Mouse (Mus musculus): ENCODE results near the gene Col6a4. TPM values are rescaled to one million over a fixed set of nuclear protein-coding genes. Genes with fewer than 3 reads are reported as not detected.

The Col6a4 gene
- 0.04 TPM in 1 of 2 replicates, not detected in the other for polyA plus RNA-seq (2016; fragmentation: Nextera tagmentation; extraction: Ambion mirVana)

- Histone ChIP-seq H3K4me3 (no peak within 1 kb of the TSS), H3K4me2 (no peak within 1 kb of the TSS), H3K36me3 (no peaks in the 10 kb centered on the region), H3K4me1 (replicated peaks) (no peaks in the 10 kb centered on the region), H3K27ac (ENCODE audit: poor library complexity, severe bottlenecking) (no peak within 1 kb of the TSS), H3K9ac (no peak within 1 kb of the TSS), H3K27me3 (replicated peaks) (0 out of 2 replicates have a peak, but pooled peaks cover 3% of the 10 kb centered on the region), H3K9me3 (replicated peaks) (no peaks in the 10 kb centered on the region)
- WGBS, result 64% methylated on average over 7 of the region's 7 CpGs
- ATAC-seq (ENCODE audit: insufficient number of reproducible peaks, low FRiP score), result no peak
These were observed at the start of gene Col6a4 for GRCm38 (mm10) chr9:106096683-106097082. Gene Col6a4 (minus strand): TSS chr9:106096783.

- Histone ChIP-seq H3K9ac (no peak overlapping the region), H3K4me1 (replicated peaks) (peaks cover 20% of the 10 kb centered on the region), H3K27ac (ENCODE audit: poor library complexity, severe bottlenecking) (no peak overlapping the region), H3K36me3 (no peaks in the 10 kb centered on the region), H3K9me3 (replicated peaks) (no peaks in the 10 kb centered on the region), H3K27me3 (replicated peaks) (peaks cover 54% of the 10 kb centered on the region), H3K4me3 (no peak overlapping the region), H3K4me2 (no peak overlapping the region)
- 75% methylated on average over 2 of the region's 2 CpGs for WGBS
- no peak for ATAC-seq (ENCODE audit: insufficient number of reproducible peaks, low FRiP score)
These were observed 49.0 kb upstream of the Col6a4 start for GRCm38 (mm10) chr9:106145582-106145981.

GRCm38 (mm10) chr9:106144176-106144575 lies 47.6 kb upstream of the Col6a4 start:
- no peak overlapping the region for H3K27ac ChIP-seq (ENCODE audit: poor library complexity, severe bottlenecking)
- no peak overlapping the region for H3K4me2 ChIP-seq
- peaks cover 40% of the 10 kb centered on the region for H3K27me3 ChIP-seq (replicated peaks)
- WGBS, result 78% methylated on average over 7 of the region's 7 CpGs
- H3K4me3 ChIP-seq, result no peak overlapping the region
- no peak for ATAC-seq (ENCODE audit: insufficient number of reproducible peaks, low FRiP score)
- H3K9me3 ChIP-seq (replicated peaks), result no peaks in the 10 kb centered on the region
- no peaks in the 10 kb centered on the region for H3K36me3 ChIP-seq
- peaks cover 18% of the 10 kb centered on the region for H3K4me1 ChIP-seq (replicated peaks)
- H3K9ac ChIP-seq, result no peak overlapping the region

GRCm38 (mm10) chr9:106141955-106142354 lies 45.4 kb upstream of the Col6a4 start:
- peaks cover 18% of the 10 kb centered on the region for H3K27me3 ChIP-seq (replicated peaks)
- H3K36me3 ChIP-seq, result no peaks in the 10 kb centered on the region
- WGBS, result 80% methylated on average over 12 of the region's 12 CpGs
- no peak overlapping the region for H3K27ac ChIP-seq (ENCODE audit: poor library complexity, severe bottlenecking)
- no peak overlapping the region for H3K4me2 ChIP-seq
- no peak overlapping the region for H3K4me3 ChIP-seq
- no peak overlapping the region for H3K9ac ChIP-seq
- no peaks in the 10 kb centered on the region for H3K4me1 ChIP-seq (replicated peaks)
- no peak for ATAC-seq (ENCODE audit: insufficient number of reproducible peaks, low FRiP score)
- no peaks in the 10 kb centered on the region for H3K9me3 ChIP-seq (replicated peaks)

- no peaks in the 10 kb centered on the region for H3K4me1 ChIP-seq (replicated peaks)
- 69% methylated on average over 10 of the region's 10 CpGs for WGBS
- H3K9ac ChIP-seq, result no peak overlapping the region
- H3K9me3 ChIP-seq (replicated peaks), result no peaks in the 10 kb centered on the region
- H3K36me3 ChIP-seq, result no peaks in the 10 kb centered on the region
- no peak overlapping the region for H3K4me3 ChIP-seq
- H3K27me3 ChIP-seq (replicated peaks), result 0 out of 2 replicates have a peak, but pooled peaks cover 6% of the 10 kb centered on the region
- no peak overlapping the region for H3K4me2 ChIP-seq
- no peak overlapping the region for H3K27ac ChIP-seq (ENCODE audit: poor library complexity, severe bottlenecking)
- no peak for ATAC-seq (ENCODE audit: insufficient number of reproducible peaks, low FRiP score)
These were observed 43.2 kb upstream of the Col6a4 start for GRCm38 (mm10) chr9:106139763-106140162.

- H3K9me3 ChIP-seq (replicated peaks), result no peaks in the 10 kb centered on the region
- no peak overlapping the region for H3K4me3 ChIP-seq
- H3K36me3 ChIP-seq, result no peaks in the 10 kb centered on the region
- WGBS, result 68% methylated on average over 10 of the region's 10 CpGs
- no peak overlapping the region for H3K4me2 ChIP-seq
- H3K9ac ChIP-seq, result no peak overlapping the region
- H3K27me3 ChIP-seq (replicated peaks), result 0 out of 2 replicates have a peak, but pooled peaks cover 6% of the 10 kb centered on the region
- H3K27ac ChIP-seq (ENCODE audit: poor library complexity, severe bottlenecking), result no peak overlapping the region
- no peaks in the 10 kb centered on the region for H3K4me1 ChIP-seq (replicated peaks)
- no peak for ATAC-seq (ENCODE audit: insufficient number of reproducible peaks, low FRiP score)
These were observed 41.2 kb upstream of the Col6a4 start for GRCm38 (mm10) chr9:106137671-106138216.

GRCm38 (mm10) chr9:106130250-106130649 lies 33.7 kb upstream of the Col6a4 start:
- ATAC-seq (ENCODE audit: insufficient number of reproducible peaks, low FRiP score), result no peak
- Histone ChIP-seq H3K36me3 (no peaks in the 10 kb centered on the region), H3K4me2 (no peak overlapping the region), H3K9me3 (replicated peaks) (no peaks in the 10 kb centered on the region), H3K27me3 (replicated peaks) (no peaks in the 10 kb centered on the region), H3K4me3 (no peak overlapping the region), H3K27ac (ENCODE audit: poor library complexity, severe bottlenecking) (no peak overlapping the region), H3K4me1 (replicated peaks) (no peaks in the 10 kb centered on the region), H3K9ac (no peak overlapping the region)
- 70% methylated on average over 7 of the region's 7 CpGs for WGBS

GRCm38 (mm10) chr9:106129072-106129471 lies 32.5 kb upstream of the Col6a4 start:
- Histone ChIP-seq H3K4me3 (no peak overlapping the region), H3K27ac (ENCODE audit: poor library complexity, severe bottlenecking) (no peak overlapping the region), H3K36me3 (no peaks in the 10 kb centered on the region), H3K9me3 (replicated peaks) (no peaks in the 10 kb centered on the region), H3K9ac (no peak overlapping the region), H3K4me1 (replicated peaks) (no peaks in the 10 kb centered on the region), H3K4me2 (no peak overlapping the region), H3K27me3 (replicated peaks) (no peaks in the 10 kb centered on the region)
- ATAC-seq (ENCODE audit: insufficient number of reproducible peaks, low FRiP score), result no peak
- WGBS, result 71% methylated on average over 2 of the region's 2 CpGs

- Histone ChIP-seq H3K27me3 (replicated peaks) (no peaks in the 10 kb centered on the region), H3K9me3 (replicated peaks) (no peaks in the 10 kb centered on the region), H3K4me3 (no peak overlapping the region), H3K36me3 (no peaks in the 10 kb centered on the region), H3K9ac (no peak overlapping the region), H3K4me1 (replicated peaks) (no peaks in the 10 kb centered on the region), H3K27ac (ENCODE audit: poor library complexity, severe bottlenecking) (no peak overlapping the region), H3K4me2 (no peak overlapping the region)
- ATAC-seq (ENCODE audit: insufficient number of reproducible peaks, low FRiP score), result no peak
- 59% methylated on average over 2 of the region's 2 CpGs for WGBS
These were observed 30.2 kb upstream of the Col6a4 start for GRCm38 (mm10) chr9:106126786-106127251.

GRCm38 (mm10) chr9:106123599-106123998 lies 27.0 kb upstream of the Col6a4 start:
- no peak overlapping the region for H3K4me2 ChIP-seq
- no peaks in the 10 kb centered on the region for H3K4me1 ChIP-seq (replicated peaks)
- no peak overlapping the region for H3K9ac ChIP-seq
- ATAC-seq (ENCODE audit: insufficient number of reproducible peaks, low FRiP score), result no peak
- no peaks in the 10 kb centered on the region for H3K9me3 ChIP-seq (replicated peaks)
- no peak overlapping the region for H3K4me3 ChIP-seq
- 42% methylated on average over 4 of the region's 4 CpGs for WGBS
- H3K36me3 ChIP-seq, result no peaks in the 10 kb centered on the region
- H3K27me3 ChIP-seq (replicated peaks), result no peaks in the 10 kb centered on the region
- no peak overlapping the region for H3K27ac ChIP-seq (ENCODE audit: poor library complexity, severe bottlenecking)

GRCm38 (mm10) chr9:106119075-106119474 lies 22.5 kb upstream of the Col6a4 start:
- Histone ChIP-seq H3K4me3 (no peak overlapping the region), H3K4me2 (no peak overlapping the region), H3K9me3 (replicated peaks) (no peaks in the 10 kb centered on the region), H3K27me3 (replicated peaks) (peaks cover 5% of the 10 kb centered on the region), H3K4me1 (replicated peaks) (no peaks in the 10 kb centered on the region), H3K36me3 (no peaks in the 10 kb centered on the region), H3K9ac (no peak overlapping the region), H3K27ac (ENCODE audit: poor library complexity, severe bottlenecking) (no peak overlapping the region)
- 66% methylated on average over 9 of the region's 9 CpGs for WGBS
- ATAC-seq (ENCODE audit: insufficient number of reproducible peaks, low FRiP score), result no peak
